Mouse (Mus musculus) Muller cell, postnatal 12 days (primary cell): Measurements from ENCODE around the gene Prss44.
"Not testable (repeated sequence)": the region's sequence is repeated elsewhere in the genome, so short reads cannot be mapped to it uniquely, and the experiment has no call there.

Experiments used
- DNase-seq: peaks from one replicate; pipeline ENCODE4 v3.0.0-alpha.2; 2015; ENCODE audit errors: inconsistent ontology term

Gene Prss44

DNA sequence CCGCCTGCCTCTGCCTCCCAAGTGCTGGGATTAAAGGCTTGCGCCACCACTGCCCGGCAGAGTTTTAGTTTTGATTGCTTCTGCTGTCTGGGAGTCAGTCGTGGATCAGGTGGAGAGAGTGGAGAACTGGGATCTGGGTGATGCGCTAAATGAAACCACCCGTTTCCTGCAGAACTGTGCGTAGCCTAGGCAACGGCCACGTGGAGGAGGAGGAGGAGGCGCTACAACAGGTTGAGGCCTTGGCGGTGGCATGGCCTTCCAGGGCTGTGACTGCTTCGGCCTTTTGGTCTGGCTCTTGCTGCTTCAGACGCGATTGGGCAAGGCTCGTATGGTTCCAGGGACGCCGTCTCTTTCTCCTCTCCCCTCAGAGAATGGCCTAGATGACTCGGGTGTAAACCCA lies at the start of gene Prss44:
Gene Prss44 (plus strand): TSS at position 206 of the 400 bp plus-strand sequence.
- DNase-seq: no peak

GRCm38 (mm10) chr9:110772336-110772735 lies 41.5 kb upstream of the Prss44 start:
- DNase-seq: no peak

GRCm38 (mm10) chr9:110774403-110775268 lies 39.2 kb upstream of the Prss44 start:
- no peak for DNase-seq

- DNase-seq: no peak
Measured at GRCm38 (mm10) chr9:110775269-110776022, 38.3 kb upstream of the Prss44 start.

DNA sequence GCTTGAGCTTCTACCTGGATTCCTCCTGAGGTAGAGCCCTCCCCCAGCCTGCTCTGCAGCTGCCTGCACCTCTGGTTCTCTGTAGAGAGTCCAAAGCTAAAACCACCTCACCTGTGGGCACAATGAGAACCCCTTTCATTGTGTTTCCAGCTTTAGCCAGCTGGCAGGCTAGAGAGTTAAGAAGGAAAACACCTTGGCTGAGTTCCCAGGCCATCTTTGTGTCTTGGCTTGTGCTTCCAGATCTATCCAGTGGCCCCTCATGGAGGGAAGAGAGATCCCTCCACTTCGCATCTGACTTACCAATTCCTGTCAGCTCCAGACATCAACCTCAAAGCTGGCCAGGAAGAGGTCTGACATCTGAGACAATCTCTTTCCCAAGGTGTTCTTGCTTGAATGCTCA lies 35.7 kb upstream of the Prss44 start:
- DNase-seq: no peak

GRCm38 (mm10) chr9:110778559-110778958 lies 35.2 kb upstream of the Prss44 start:
- no peak for DNase-seq

- no peak for DNase-seq
Measured at GRCm38 (mm10) chr9:110779242-110779913, 34.4 kb upstream of the Prss44 start.

DNA sequence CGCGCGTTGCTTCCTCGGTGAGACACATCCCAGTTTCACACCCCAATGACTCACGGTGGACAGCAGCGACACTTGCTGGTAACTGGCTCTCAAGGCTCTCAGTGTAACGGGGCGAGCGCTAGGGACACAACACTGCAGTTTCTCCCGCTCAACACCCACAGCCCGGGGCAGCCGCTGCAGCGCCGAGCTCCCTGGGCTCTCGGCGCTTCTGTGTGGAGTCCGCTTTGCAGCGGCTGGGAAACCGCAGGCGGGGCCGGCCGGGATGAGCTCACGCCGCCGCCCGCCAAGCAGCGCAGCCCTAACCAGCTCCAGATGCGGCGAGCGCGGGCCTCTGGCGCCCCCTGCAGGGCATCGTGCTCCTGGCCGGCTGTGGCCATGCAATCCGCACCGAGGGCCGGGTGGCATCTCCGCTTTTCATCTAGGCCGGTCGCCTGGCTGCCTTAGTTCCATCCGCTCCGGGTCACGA lies 32.5 kb upstream of the Prss44 start:
- peak; percentile 98 for DNase-seq

DNA sequence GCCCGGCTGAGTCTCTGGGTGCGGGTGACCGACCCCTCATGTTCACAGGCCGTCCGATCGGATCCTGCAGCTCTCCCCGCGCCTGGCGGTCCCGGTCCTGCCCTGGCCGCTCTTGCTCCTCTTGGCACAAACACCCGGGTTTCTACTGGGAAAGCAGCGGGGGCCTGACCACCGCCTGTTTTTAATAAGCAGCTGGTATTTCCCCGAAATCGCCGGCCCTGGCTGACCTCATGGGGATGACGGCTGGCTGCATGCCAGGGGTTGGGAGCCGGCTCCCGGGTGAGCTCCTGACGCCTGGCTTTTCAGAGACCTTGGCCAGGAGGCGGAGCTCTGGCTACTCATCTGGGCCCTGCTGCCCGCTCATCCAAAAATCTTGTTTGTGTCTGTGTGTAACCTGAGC lies 32.1 kb upstream of the Prss44 start:
- DNase-seq: peak; percentile 99

- peak; percentile 9 for DNase-seq
Measured at GRCm38 (mm10) chr9:110783611-110784010, 30.2 kb upstream of the Prss44 start.

DNA sequence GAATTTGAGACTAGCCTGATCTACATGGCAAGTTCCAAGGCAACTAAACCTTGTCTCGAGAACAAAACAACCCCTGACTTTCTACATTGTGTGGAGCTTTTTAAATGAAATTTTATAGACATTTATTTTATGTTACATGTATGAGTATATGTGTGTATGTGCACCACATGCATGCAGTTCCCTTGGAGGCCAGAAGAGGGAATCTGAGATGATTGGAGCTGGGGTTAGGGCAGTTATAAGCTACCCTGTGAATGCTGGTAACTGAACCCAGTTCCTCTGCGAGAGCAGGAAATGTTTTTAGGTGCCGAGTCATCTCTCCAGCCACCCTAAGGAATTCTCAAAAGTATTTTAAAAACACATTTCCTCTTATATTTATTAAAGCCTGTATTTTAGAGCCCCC lies 25.6 kb upstream of the Prss44 start:
- no peak for DNase-seq

GRCm38 (mm10) chr9:110790462-110790861 lies 23.3 kb upstream of the Prss44 start:
- peak; percentile 59 for DNase-seq

GRCm38 (mm10) chr9:110797013-110797412 lies 16.8 kb upstream of the Prss44 start:
- DNase-seq: no peak

GRCm38 (mm10) chr9:110797866-110798265 lies 15.9 kb upstream of the Prss44 start, which contains the start of gene Prss42:
Prss42 (plus strand) TSS chr9:110798166.
- DNase-seq: no peak

DNA sequence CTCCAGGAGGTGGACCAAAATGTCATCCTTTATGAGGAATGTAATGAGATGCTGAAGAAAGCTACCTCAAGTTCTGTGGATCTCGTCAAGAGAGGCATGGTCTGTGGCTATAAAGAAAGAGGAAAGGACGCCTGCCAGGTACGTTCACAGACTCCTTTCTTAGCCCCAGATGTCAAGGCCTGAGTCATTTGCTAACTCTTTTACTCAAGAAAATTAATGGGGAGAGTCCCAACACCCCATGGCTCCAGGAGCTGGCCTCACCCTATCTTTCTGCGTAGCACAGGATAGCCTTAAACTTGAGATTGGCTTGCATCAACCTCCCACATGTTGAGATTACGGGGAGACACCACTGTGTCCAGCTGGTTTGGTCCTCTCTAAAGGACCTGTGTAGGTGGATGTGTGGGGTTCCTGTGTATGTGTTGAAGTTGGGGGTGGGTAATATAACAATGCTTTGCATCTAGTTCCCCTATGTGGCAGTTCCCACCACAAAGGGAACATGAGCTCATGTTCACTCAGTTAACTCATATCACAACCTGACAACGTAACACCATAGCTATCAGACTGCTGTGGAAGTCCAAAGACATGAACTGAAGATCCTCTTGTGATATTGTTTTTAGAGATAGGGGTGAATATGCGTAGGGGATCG lies 12.8 kb upstream of the Prss44 start:
- no peak for DNase-seq

GRCm38 (mm10) chr9:110803294-110803693 lies 10.5 kb upstream of the Prss44 start:
- DNase-seq: peak; percentile 9

- DNase-seq: no peak
Measured at GRCm38 (mm10) chr9:110810051-110810450, 3.7 kb upstream of the Prss44 start.

GRCm38 (mm10) chr9:110820546-110820945 lies 6.8 kb downstream of the Prss44 start:
- DNase-seq: not testable (repeated sequence)

- no peak for DNase-seq
Measured at GRCm38 (mm10) chr9:110821436-110821835, 7.6 kb downstream of the Prss44 start.

GRCm38 (mm10) chr9:110825426-110825825 lies 11.6 kb downstream of the Prss44 start:
- no peak for DNase-seq

DNA sequence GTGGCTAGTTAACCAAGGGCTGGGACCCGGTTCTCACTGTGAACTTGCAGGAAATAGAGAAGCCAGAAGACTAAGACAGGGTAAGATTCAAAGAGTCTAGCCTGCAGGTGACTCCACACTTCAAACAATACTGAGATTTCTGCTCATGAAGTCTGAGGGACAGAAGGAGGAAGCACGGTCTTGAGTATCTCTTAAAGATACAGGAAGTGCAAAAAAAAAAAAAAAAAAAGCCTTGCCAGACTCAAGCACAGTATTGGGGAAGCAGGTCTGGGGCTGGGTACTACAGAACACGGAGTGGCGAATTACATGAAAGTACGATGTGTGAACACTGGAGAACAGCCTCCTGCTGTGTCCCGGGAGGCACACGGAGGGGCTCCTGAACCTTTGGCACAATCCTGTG lies 12.0 kb downstream of the Prss44 start:
- no peak for DNase-seq

GRCm38 (mm10) chr9:110826390-110826789 lies 12.6 kb downstream of the Prss44 start, which contains the start of gene Prss43:
Prss43 (plus strand) TSS chr9:110826690.
- no peak for DNase-seq
